Mouse (Mus musculus) layer of hippocampus, adult 2 months (tissue): Measurements from ENCODE around the gene Fosb. TPM values are rescaled to one million over a fixed set of nuclear protein-coding genes. Genes with fewer than 3 reads are reported as not detected.

Source experiments
- DNase-seq, 2 experiments: peaks; one replicate each; pipeline ENCODE4 v3.0.0; 2022; ENCODE audit warnings: low spot score in 2 of 2
- H3K27ac ChIP-seq: fragments of 200-600 bp; 2 replicates; pipeline ENCODE4 v1.8.1; 2022
- H3K4me3 ChIP-seq: fragments of 200-600 bp; 2 replicates; pipeline ENCODE4 v1.8.1; 2022; ENCODE audit warnings: mild to moderate bottlenecking
- CTCF ChIP-seq: fragments of 200-600 bp; conservative IDR thresholded peaks from 2 replicates; pipeline ENCODE4 v1.8.1; 2022; ENCODE audit warnings: antibody characterized with exemption, mild to moderate bottlenecking, moderate library complexity
- total RNA-seq, 2 experiments: library from RNA; stranded (reverse); gene quantifications; 2 replicates each; pipeline ENCODE4 v1.2.3; 2021

Gene Fosb
- total RNA-seq, 2 experiments from 2014 or later: 12.8 to 14.1 TPM

GRCm38 (mm10) chr7:19342481-19343027 lies 32.7 kb upstream of the Fosb start:
- peak; percentile 99 for TF ChIP-seq CTCF
- Histone ChIP-seq H3K27ac (peak overlapping the region; percentile 87), H3K4me3 (peak overlapping the region; percentile 61)
- DNase-seq: peak; percentile 91 to 94

DNA sequence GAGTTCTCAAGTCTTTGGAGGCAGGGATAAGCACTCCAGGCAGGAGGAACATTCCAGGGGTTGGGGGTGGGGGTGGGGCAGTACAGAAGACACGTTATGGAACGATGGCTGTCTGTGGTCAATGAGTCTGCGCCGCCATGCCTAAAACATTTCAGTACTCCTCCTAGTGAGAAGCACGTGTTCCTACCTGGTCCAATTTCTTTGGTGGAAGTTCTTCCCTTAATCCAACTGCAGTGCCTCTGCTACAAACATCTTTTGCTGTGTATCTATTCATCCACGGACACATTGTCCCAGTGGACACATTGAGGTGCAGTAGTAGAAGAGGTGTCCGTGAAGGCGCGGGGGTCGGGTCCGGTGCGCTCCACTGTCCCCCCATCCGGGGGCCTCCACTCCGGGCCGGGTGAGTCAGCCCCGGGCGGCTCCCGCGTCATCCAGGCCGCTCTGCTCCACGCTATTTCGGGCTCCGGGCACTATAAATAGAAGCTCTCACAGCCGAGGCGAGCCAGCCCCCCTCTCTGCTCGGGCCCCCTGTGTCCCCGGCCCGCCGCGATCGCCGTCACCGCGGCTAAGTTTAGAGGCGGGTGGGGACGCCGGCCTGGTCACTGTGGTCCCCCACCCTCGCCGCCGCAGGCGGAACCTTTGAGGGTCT lies 32.0 kb upstream of the Fosb start:
- H3K4me3 ChIP-seq: peak overlapping the region; percentile 61
- peak overlapping the region; percentile 87 for H3K27ac ChIP-seq
- TF ChIP-seq CTCF: no peak
- DNase-seq: no peak

GRCm38 (mm10) chr7:19341250-19341649 lies 31.4 kb upstream of the Fosb start:
- no peak overlapping the region; the same call in 1 of the 2 replicates for H3K4me3 ChIP-seq
- H3K27ac ChIP-seq: peak overlapping the region; percentile 87; the same call in 1 of the 2 replicates
- no peak for TF ChIP-seq CTCF
- no peak for DNase-seq

DNA sequence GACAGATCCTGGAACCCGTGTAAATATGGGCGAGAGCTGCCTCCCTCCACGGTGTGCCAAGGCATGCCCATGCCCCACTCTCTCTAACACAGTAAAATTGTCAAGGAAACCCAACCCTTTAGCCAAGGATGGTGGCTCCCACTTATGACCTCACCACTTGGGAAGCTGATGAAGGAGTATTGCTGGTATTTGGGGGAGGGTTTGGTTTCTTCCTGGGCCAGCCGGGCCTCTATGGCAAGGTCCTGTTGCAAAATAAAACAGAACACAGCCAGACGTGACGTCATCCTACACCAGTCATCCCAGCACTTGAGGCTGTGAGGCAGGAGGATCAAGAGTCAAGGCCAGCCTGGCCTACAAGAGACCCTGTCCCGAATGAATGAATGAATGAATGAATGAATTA lies 28.7 kb upstream of the Fosb start:
- no peak for DNase-seq
- Histone ChIP-seq H3K4me3 (no peak overlapping the region), H3K27ac (peak overlapping the region; percentile 90)
- TF ChIP-seq CTCF: no peak

DNA sequence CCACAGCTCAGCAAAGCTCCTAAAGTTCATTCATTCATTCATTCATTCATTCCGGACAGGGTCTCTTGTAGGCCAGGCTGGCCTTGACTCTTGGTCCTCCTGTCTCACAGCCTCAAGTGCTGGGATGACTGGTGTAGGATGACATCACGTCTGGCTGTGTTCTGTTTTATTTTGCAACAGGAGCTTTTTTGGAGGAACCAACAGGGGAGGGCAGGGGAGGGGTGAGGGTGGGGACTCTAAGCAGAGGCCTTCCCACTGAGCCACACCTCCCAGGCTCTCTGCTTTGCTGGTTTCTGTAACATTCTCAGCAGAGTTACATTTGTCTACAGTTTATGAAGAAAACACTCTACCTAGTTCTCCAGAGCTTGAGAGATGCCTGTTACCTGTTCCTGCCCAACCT lies 28.2 kb upstream of the Fosb start:
- no peak for DNase-seq
- no peak overlapping the region for H3K4me3 ChIP-seq
- H3K27ac ChIP-seq: peak overlapping the region; percentile 90
- no peak for TF ChIP-seq CTCF

- peak in 1 of 2 experiments; percentile 46 for DNase-seq
Measured at GRCm38 (mm10) chr7:19337122-19337521, 27.3 kb upstream of the Fosb start.

GRCm38 (mm10) chr7:19335583-19335982 lies 25.7 kb upstream of the Fosb start:
- H3K4me3 ChIP-seq: no peak overlapping the region
- DNase-seq: no peak
- TF ChIP-seq CTCF: no peak
- peak overlapping the region; percentile 47; the same call in 1 of the 2 replicates for H3K27ac ChIP-seq

More at GRCm38 (mm10) chr7:19337122-19337521, 27.3 kb upstream of the Fosb start:
- H3K4me3 ChIP-seq: peak overlapping the region; percentile 17; the same call in 1 of the 2 replicates
- H3K27ac ChIP-seq: peak overlapping the region; percentile 90
- no peak for TF ChIP-seq CTCF

GRCm38 (mm10) chr7:19332709-19333352 lies 23.0 kb upstream of the Fosb start:
- peak overlapping the region; percentile 78 for H3K4me3 ChIP-seq
- no peak for TF ChIP-seq CTCF
- peak; percentile 85 to 86 for DNase-seq
- H3K27ac ChIP-seq: peak overlapping the region; percentile 95

GRCm38 (mm10) chr7:19331910-19332309 lies 22.1 kb upstream of the Fosb start:
- no peak for TF ChIP-seq CTCF
- Histone ChIP-seq H3K4me3 (no peak overlapping the region), H3K27ac (no peak overlapping the region)
- DNase-seq: no peak

GRCm38 (mm10) chr7:19328425-19328824 lies 18.6 kb upstream of the Fosb start:
- Histone ChIP-seq H3K27ac (no peak overlapping the region), H3K4me3 (no peak overlapping the region)
- TF ChIP-seq CTCF: peak; percentile 67
- DNase-seq: no peak

DNA sequence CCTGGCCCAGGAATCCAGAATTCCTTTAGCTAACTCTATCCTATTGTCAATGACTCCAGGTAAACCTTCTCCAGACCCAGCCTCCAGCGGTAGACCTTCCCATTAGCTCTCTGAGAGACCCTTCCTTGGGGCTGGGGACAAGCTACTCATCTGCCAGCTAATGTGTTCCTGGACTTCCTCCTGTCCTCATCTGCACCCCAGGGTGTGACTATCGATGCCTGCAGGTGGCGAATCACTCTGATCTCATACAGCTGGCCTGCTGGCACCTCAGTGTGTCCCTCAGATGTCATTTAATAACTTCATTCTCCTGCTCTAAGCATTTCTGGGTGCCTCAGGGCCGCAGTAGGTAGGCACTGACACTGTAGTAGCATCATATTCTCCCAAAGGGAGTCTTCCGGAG lies 17.9 kb upstream of the Fosb start:
- Histone ChIP-seq H3K4me3 (no peak overlapping the region), H3K27ac (0 out of 2 replicates have a peak overlapping the region, but pooled peaks have one; percentile 96)
- no peak for TF ChIP-seq CTCF
- DNase-seq: no peak

- DNase-seq: peak; percentile 82 to 89
- Histone ChIP-seq H3K4me3 (peak overlapping the region; percentile 48), H3K27ac (peak overlapping the region; percentile 96)
- TF ChIP-seq CTCF: no peak
Measured at GRCm38 (mm10) chr7:19327128-19327527, 17.3 kb upstream of the Fosb start.

DNA sequence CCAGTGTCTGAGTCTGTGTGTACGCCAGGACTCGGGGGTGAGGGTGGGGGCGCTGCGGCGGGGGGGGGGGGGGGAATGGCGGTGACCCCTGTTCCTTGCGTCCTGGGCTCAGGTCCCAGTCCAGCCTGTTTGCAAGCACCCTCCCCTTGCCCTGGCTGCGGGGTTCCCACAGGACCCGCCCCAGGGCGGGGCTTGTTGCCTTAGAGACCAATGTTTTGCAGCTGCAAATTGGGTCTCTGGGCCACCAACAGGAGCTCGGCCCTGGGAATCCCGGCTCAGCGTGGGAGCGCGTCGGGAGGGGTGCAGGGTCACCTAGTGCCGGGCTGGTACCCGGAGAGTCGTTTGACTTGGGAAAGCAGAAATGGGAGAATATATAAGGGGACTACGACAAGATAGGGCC lies 16.5 kb upstream of the Fosb start:
- DNase-seq: peak; percentile 75 to 77
- no peak for TF ChIP-seq CTCF
- peak overlapping the region; percentile 96 for H3K27ac ChIP-seq
- peak overlapping the region; percentile 48 for H3K4me3 ChIP-seq
